Mouse (Mus musculus): ENCODE data around the gene Sppl2c.

DNA sequence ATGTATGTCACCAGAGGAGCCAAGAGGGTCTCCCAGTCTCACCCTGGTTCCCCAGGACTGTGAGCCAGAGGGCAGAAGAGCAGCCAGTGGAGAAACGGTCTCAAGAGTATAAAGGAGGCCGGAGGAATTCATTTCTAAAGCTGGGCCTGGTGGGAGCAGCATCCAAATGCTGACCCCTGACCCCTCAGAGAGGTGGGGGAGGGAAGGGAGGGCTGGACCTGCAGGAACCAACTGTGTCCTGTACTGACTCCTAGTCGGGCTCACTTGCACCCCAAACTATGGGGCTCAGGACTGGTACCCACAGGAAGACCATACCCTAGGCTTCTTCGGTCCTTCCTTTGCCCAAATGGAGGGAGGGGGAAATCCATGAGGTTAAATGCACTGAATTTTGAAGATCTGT lies 31.8 kb upstream of the Sppl2c start:
- TF ChIP-seq ETS1 (IDR thresholded peaks at IDR 0.05; ENCODE audit: low read depth, low read length) (no peak), ZKSCAN1 (IDR thresholded peaks at IDR 0.05; ENCODE audit: low read depth, low read length) (no peak), GABPA (IDR thresholded peaks at IDR 0.05; ENCODE audit: low read depth, low read length) (no peak), TCF12 (IDR thresholded peaks at IDR 0.05; ENCODE audit: low read depth, low read length) (no peak), CTCF (IDR thresholded peaks at IDR 0.05 in 2 of 3, conservative IDR thresholded peaks at IDR 0.05 in 1 of 3; ENCODE audit: control insufficient read depth in 1 of 3, insufficient read depth in 1 of 3, low read depth in 2 of 3, low read length in 3 of 3, poor library complexity in 1 of 3, severe bottlenecking in 1 of 3) (no peak), GATA1 (IDR thresholded peaks at IDR 0.05; ENCODE audit: low read depth, low read length) (no peak), MEF2A (IDR thresholded peaks at IDR 0.05; ENCODE audit: extremely low read depth, insufficient replicate concordance, low read depth, low read length, poor library complexity, severe bottlenecking) (no peak), EP300 (IDR thresholded peaks at IDR 0.05; ENCODE audit: low read depth in 1 of 2, low read length in 2 of 2) (no peak), POLR2AphosphoS2 (IDR thresholded peaks at IDR 0.05; ENCODE audit: low read length) (no peak), E2F4 (IDR thresholded peaks at IDR 0.05; ENCODE audit: borderline replicate concordance, low read depth, low read length) (no peak), MAX (IDR thresholded peaks at IDR 0.05; ENCODE audit: low read length) (no peak)

Data from MEL (cell line).